Mouse (Mus musculus) testis, adult 2 months (tissue): Measurements from ENCODE around the gene Spata16.

Experiments
- CTCF ChIP-seq: fragments of 200-500 bp; IDR thresholded peaks from 2 replicates; pipeline ENCODE4 v1.5.1; 2012; ENCODE audit warnings: low read depth, mild to moderate bottlenecking, inconsistent platforms, low read length, moderate library complexity; ENCODE audit not compliant: control insufficient read depth, insufficient read depth, insufficient replicate concordance
- POLR2A ChIP-seq: fragments of 200-500 bp; IDR thresholded peaks from 2 replicates; pipeline ENCODE4 v1.6.1; 2012; ENCODE audit warnings: low read depth, mild to moderate bottlenecking, inconsistent platforms, low read length, moderate library complexity; ENCODE audit not compliant: control insufficient read depth

- no peak for TF ChIP-seq CTCF
- no peak for TF ChIP-seq POLR2A
Measured at GRCm38 (mm10) chr3:26850691-26851563, 213.5 kb downstream of the Spata16 start.
